Mouse (Mus musculus) inflammation-experienced regulatory T-cells, adult 6 months (primary cell): ENCODE data around the gene Prrx2. TPM values are rescaled to one million over a fixed set of nuclear protein-coding genes. Genes with fewer than 3 reads are reported as not detected.

Experiments
- ATAC-seq: one replicate; pipeline ENCODE4 v1.8.0; 2017
- polyA plus RNA-seq, 3 experiments: library from polyadenylated mRNA; unstranded; fragments of 100-300 nt; shearing (Covaris generic); gene quantifications; one replicate each; pipeline ENCODE4 v1.2.1; 2017

Gene Prrx2
- polyA plus RNA-seq, 3 experiments from 2014 or later = not detected

- no peak for ATAC-seq
Measured at GRCm38 (mm10) chr2:30872669-30873068, 37.9 kb downstream of the Prrx2 start.

DNA sequence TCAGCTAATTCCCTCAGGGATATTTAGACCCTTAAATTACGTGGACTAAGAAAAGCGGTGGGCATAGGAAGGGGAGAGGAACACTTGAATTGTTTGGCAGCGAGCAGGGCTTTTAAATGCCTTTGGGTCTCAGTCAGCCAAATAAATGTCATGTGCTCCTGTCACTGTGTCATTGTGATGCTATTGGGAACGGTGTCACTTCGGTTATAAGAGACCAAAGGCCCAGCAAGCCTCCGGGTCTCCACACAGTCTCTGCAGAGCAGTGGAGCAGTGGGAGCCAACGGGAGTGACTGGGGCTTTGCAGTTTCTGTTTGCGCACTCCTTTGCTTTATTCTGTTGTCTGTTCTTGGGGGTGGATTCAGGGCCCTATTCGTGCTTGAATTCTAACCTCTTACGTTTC, 39.7 kb downstream of the Prrx2 start:
- ATAC-seq = no peak

DNA sequence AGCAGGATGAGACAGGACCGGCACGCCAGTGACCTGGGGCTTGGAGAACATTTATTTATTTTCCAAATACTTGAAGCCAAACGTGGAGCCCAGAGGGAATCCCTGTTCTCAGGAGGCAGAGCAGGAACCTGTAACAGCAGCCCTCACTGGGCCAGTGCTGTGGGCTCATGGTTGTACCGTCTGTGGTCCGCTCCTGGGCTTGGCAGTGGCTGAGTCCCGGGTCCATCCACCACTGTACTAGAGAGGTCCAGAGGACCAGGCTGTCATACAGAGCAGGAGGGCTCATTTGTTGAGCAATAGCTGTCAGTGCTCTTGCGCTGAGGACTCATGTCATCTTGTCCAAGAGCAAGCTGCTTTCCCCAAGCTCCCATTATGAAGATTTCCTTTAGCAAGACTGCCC, 40.3 kb downstream of the Prrx2 start:
- no peak for ATAC-seq

DNA sequence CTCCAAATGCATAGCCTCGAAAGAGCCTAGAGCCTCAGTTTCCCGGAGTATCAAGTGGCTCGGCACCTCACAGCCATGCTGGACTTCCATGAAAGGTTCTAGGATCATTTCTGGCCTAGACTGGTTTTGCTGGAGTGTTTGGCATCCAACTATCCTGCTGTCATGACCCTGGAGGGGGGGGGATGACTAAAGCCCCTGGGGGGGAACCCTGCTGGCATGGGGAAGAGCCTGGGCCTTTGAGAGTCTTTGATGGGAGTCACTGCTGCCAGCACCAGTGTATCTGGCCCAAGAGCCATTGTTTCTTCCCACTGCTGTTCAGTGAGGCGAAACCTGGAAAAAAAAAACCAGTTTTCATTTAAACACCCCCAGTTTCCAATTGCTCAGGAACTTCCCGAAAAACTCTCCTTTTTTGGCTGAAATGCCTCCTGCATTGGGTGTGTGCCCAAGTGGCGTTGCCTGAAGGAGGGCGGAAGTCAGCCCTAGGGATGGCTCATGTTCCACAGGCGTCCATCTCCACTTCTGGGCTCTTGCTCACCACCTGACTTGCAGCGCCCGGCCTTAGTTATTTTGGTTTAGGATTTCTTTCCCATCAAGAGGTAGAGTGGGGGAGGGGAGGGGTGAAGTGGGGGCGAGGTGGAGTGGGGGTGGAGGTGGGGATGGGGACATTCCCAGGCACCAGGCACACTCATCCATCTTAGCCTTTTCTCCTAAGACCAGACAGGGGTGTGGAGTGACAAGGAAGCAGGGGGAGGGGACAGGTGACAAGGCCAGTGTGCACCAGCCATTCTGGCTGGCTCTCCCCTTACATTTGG, 41.1 kb downstream of the Prrx2 start:
- no peak for ATAC-seq

GRCm38 (mm10) chr2:30879481-30879880, 44.7 kb downstream of the Prrx2 start:
- ATAC-seq = no peak

- no peak for ATAC-seq
Measured at GRCm38 (mm10) chr2:30881215-30881614, 46.4 kb downstream of the Prrx2 start.

- ATAC-seq = no peak
Measured at GRCm38 (mm10) chr2:30884852-30885373, 50.1 kb downstream of the Prrx2 start.

DNA sequence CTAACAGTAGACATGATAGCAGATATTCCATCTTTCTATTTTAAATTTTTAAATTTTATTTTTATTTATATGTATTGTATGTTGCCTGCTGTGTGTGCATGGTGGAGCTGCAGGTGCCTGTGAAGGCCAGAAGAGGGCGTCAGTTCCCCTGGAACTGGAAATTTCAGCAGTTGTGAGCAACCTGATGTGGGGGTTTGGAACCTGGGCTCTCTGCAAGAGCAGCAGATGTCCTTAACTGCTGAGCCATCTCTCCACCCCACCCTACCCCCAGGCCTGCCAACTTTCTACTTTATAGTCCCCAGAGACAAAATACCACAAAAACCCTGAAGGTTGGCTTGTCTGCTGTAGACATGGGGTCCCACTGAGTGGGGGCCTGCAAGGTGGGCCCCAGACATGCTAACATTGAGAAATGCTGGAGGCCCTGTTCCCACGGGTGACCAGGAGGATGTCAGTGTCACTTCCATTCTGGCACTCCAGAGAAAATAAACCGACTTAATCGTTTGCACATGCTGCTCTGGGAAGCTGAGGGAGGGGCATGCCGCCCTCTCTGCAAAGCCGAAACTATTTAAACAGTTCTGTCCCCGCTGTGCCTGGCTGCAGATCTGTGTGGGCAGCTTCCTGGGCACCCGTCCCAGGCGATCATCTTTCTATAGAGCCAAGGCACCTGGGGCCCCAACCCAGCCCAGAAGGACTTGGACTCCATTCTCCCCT, 50.8 kb downstream of the Prrx2 start:
- no peak for ATAC-seq

DNA sequence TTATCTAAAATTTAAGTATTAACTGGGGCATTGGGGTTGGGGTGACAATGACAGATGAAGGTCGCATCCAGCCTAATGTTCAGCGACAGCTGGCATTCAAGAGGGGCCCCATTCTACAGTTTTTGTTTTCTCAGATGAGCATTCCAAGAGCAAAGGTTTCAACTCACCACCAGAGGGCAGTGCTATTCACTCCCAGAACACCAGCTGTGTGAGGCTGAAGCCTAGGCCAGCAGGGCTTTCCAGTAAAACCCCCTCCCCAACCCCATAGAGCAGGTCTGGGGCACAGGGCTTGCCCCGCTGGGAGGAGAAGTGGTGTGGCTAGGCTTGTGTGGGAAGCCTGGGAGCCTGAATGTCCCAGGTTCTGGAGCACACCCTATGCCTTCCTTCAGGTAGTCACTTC, 56.2 kb downstream of the Prrx2 start:
- ATAC-seq = no peak

DNA sequence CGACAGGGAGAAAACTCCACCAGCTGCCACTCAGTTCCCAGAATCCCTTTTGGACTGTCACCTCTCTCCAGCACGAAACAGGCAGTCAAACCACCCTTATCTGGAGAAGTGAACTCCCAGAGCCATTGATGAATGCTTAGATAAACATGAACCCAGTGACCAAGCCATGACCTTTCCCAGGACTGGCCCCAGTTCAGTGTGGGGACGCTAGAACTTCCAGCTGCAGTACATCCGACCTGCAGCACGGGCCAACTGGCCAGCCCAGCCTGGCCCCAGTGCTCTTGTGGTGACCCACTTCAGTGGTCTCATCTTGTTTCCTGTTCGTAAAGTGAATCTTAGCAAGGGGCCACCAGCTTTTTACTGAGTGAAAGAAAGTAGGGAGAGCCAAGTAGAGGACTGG, 58.6 kb downstream of the Prrx2 start:
- ATAC-seq = no peak

- no peak for ATAC-seq
Measured at GRCm38 (mm10) chr2:30893946-30894345, 59.2 kb downstream of the Prrx2 start.

DNA sequence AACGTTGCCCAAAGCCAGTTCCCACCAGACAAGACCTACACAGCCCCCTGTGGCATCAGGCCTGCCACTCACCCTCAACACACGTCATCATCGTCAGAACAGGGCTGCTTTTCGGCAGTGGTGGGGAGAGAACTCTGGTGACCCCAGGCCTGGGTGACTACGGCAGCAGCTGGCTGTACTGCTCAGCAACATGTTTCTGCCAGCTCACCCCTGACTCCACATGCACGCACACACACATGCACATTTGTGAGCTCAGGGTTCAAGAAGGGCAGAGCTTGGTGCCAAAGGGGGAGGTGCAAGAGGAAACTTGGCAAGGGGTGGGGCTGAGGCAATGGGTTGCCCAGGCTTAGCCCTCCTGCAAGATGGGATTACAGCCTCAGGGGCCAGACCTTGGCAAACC, 62.5 kb downstream of the Prrx2 start:
- no peak for ATAC-seq

- no peak for ATAC-seq
Measured at GRCm38 (mm10) chr2:30899397-30900069, 64.8 kb downstream of the Prrx2 start.

GRCm38 (mm10) chr2:30901646-30902160, 66.9 kb downstream of the Prrx2 start:
- ATAC-seq = no peak

DNA sequence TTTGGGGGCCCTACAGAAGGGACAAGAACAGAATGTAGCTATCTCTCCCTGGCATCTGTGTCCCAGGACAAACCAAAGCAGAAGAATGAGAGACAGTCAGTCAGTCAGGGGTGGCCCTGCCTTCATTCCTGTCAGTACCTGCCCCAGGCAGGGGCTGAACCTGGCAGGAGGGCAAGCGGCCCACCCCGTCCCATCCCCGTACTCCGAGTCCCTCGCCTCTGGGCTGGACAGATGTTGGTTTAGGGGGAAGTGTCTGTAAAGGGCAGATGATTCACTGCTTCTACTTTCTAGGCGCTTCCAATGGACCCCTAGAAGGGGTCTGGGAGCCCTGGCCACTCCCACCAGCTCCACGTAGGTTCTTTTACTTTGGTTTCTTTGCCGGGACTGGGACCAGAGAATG, 67.5 kb downstream of the Prrx2 start:
- ATAC-seq = no peak

DNA sequence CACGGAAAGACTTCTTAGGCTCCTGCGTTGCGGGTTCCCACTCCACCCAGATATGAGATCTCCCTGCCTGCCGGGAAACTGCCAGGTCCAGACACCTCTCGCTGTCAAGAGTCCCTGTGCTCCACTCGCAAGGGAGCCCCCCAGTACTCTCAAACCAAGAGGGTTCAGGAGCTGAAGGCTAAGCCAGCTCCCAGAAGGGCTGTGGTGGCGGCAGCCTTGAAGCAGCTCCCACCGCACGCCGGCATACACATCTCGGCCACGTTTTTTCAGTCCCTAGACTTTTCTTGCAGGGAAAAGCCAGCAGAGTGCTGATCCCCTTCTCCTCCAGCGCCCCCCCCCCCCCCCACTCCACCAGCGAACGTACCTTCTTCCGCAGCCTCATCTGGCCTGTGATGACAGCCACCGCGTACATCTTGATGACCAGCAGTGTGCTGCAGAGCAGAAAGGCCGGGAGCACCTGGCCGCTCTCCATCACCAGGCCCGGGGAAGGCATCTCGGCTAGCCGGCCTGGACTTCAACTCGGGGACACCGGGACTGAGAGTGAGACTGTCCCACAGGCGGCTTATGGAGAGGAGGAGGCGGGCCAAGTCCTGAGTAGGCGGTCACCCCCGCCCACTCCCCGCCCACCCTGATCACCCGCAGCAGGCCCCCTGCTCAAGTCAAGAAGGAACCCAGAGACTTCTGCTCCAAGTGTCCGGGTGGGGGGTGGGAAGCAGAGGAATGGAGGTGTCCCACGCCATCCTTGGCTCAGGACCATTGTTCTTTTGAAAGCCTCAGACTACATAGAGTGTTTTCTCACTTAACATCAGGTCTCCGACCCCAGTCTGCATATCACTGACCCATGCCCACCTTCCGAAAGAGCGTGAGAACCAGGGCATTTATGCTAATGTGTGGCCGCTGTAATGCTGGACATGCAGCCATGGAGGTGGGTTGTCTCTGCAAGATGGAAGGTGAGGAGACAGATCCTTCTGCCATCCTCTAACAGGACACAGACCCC, 68.3 kb downstream of the Prrx2 start:
- ATAC-seq = no peak

DNA sequence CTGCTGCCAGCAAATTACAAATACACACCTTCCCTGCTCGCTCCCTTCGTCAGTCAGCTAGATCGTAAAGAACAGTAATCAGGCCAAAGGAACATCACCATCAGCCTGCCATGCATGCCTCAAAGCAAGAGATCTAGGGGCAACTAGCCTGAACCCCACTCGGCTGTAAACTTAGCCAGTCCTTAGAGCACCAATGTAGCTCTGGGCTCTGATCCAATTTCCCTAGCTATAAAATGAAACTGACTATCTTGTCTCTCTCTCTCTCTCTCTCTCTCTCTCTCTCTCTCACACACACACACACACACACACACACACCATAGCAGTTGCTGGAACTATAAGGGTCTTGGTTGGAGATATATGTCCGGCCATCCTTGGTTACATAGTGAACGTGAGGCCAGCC, 69.5 kb downstream of the Prrx2 start:
- ATAC-seq = no peak

DNA sequence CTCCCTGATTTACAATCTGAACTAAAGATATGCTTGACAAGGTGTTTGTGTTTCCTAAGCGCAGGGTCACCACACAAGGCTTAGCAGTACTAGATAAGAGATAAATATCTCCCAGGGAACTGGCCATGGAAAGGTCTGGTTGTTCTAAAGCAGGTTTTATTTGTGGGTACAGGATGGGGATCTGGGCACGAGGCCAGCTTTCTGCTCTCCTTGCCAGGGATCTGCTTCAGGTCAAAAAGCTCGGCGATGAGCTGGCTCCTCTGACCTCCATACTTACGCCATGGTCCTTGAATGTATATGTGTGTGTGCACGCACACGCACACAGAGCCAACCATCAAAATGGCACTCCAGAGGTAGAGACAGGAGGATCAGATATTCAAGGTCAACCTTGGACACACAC, 70.2 kb downstream of the Prrx2 start:
- no peak for ATAC-seq

- no peak for ATAC-seq
Measured at GRCm38 (mm10) chr2:30905906-30906305, 71.1 kb downstream of the Prrx2 start.

DNA sequence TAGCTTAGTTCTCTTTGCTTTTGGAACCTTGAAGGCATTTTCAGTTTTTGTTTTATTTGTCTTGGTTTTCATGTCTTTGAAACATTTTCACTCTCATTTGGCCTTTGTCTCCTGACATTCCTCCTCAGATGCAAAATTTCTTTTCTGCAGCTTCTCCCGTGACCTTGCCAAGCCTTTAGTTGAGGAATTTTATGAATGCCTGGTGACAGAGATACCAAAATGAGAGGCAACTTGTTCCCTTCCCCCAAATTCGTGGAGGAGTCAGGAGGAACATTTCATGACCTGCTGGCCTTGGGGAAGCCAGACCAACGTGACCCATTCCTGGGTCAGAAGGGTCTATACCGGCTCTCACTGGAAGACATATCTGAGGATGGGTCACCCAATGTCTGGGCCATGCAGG, 71.9 kb downstream of the Prrx2 start:
- no peak for ATAC-seq

GRCm38 (mm10) chr2:30912291-30912773, 77.6 kb downstream of the Prrx2 start:
- no peak for ATAC-seq

DNA sequence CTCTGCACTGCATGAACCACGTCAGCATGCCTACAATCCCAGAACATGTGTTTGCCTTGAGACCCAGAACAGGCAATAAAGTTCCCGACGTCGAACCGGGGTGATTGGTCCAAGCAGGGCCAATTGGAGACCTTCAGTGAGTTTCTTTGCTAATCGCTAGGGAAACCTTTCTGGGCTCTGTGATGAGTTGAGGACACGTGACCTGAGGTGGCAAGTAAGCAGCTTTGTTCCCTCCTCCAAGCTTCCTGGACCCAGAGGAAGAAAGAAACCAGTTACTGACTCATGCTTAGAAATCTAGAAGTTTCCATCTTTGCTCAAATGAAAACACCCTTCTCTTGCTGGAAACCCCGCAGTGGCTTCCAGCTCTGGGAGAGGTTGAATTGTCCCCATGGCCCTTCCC, 78.2 kb downstream of the Prrx2 start:
- ATAC-seq = no peak
